ENCODE assay signal across 9 mouse cellular contexts in genomic region chr1:160717742-160718141, GRCm38 (mm10).
DNase-seq lines count a peak whose midpoint lies in the region; ATAC-seq and TF ChIP-seq lines count a peak whose summit lies in the region.
"Had no signal": no experiment of that assay in that cellular context is flagged by ENCODE, and none has a peak within 500 bp of the region (broad histone marks: within the 10 kb centered on the region; RNA-seq: fewer than 3 reads in every experiment).

No protein-coding gene starts in this region.

- no peak for TF ChIP-seq EP300 in heart, adult 2 months (IDR thresholded peaks at IDR 0.05; ENCODE audit: insufficient read depth, low read depth, low read length)

- DNase-seq in heart, adult 2 months, result no peak
- DNase-seq in heart, adult 11 months, result no peak
- DNase-seq in neural tube, embryonic 10.5 days (ENCODE audit: extremely low spot score, low spot score), result no peak
- peak; percentile 13 for DNase-seq in embryo, embryonic 11.5 days (ENCODE audit: low read depth, low spot score)
- DNase-seq in telencephalon, adult 2 months (ENCODE audit: low read depth, low spot score), result peak; percentile 34
- DNase-seq in adrenal gland, postnatal 14 days, result no peak

- H3K36me3 ChIP-seq in heart, adult 2 months (ENCODE audit: control insufficient read depth, insufficient read depth, low read length), result no peaks in the 10 kb centered on the region; the same call in none of the 2 replicates
- no peaks in the 10 kb centered on the region for H3K36me3 ChIP-seq in neural tube, embryonic 15.5 days
- H3K36me3 ChIP-seq: neural tube, embryonic 12.5 days had no signal

- H3K4me2 ChIP-seq in neural tube, embryonic 15.5 days, result no peak overlapping the region
- H3K4me2 ChIP-seq: neural tube, embryonic 12.5 days had no signal

- no peaks in the 10 kb centered on the region; the same call in 1 of the 2 replicates for H3K4me1 ChIP-seq in heart, adult 2 months (ENCODE audit: control insufficient read depth, insufficient read depth, low read length)
- no peaks in the 10 kb centered on the region for H3K4me1 ChIP-seq in neural tube, embryonic 15.5 days
- H3K4me1 ChIP-seq: neural tube, embryonic 12.5 days had no signal

- H3K4me3 ChIP-seq in heart, adult 2 months, result no peak overlapping the region
- H3K4me3 ChIP-seq in neural tube, embryonic 15.5 days (replicated peaks), result no peak overlapping the region
- H3K4me3 ChIP-seq: neural tube, embryonic 12.5 days had no signal

- no peaks in the 10 kb centered on the region for H3K9me3 ChIP-seq in neural tube, embryonic 15.5 days (replicated peaks)
- H3K9me3 ChIP-seq: neural tube, embryonic 12.5 days had no signal

- 0 out of 2 replicates have a peak, but pooled peaks have one; percentile 53 for ATAC-seq in neural tube, embryonic 15.5 days (ENCODE audit: low FRiP score)
- no peak for ATAC-seq in erythroid progenitor cell, adult 5-6 weeks (replicated peaks; ENCODE audit: low FRiP score, poor library complexity, severe bottlenecking)

- 13% methylated on average over 3 of the region's 3 CpGs for WGBS in heart, adult 2 months
- 18% methylated on average over 3 of the region's 3 CpGs for WGBS in neural tube, embryonic 15.5 days

- no peaks in the 10 kb centered on the region for H3K27me3 ChIP-seq in heart, adult 2 months (ENCODE audit: control insufficient read depth, insufficient read depth, low read length)
- no peaks in the 10 kb centered on the region for H3K27me3 ChIP-seq in neural tube, embryonic 15.5 days (replicated peaks)
- H3K27me3 ChIP-seq: neural tube, embryonic 12.5 days had no signal

- H3K27ac ChIP-seq in heart, adult 2 months, result no peak overlapping the region
- H3K27ac ChIP-seq in neural tube, embryonic 15.5 days (replicated peaks), result no peak overlapping the region
- H3K27ac ChIP-seq: neural tube, embryonic 12.5 days had no signal

- intact Hi-C loops in heart, adult 2 months (cut with DNase I), result loop anchor here (1.0 to 5.0 kb wide), 4 partner anchors 70 to 485 kb away; no protein-coding TSS in a partner anchor

- no peak for TF ChIP-seq POLR2A in heart, adult 2 months (IDR thresholded peaks at IDR 0.05; ENCODE audit: insufficient read depth, low read depth, low read length)

- TF ChIP-seq CTCF in heart, adult 2 months (IDR thresholded peaks at IDR 0.05), result peak; percentile 81

- H3K79me2 ChIP-seq in heart, adult 2 months (replicated peaks; ENCODE audit: control insufficient read depth, insufficient read depth, low read length), result no peaks in the 10 kb centered on the region

- no peak overlapping the region for H3K9ac ChIP-seq in heart, adult 2 months (ENCODE audit: low read depth, low read length)
- no peak overlapping the region for H3K9ac ChIP-seq in neural tube, embryonic 15.5 days (replicated peaks)
- H3K9ac ChIP-seq: neural tube, embryonic 12.5 days had no signal

Comparison
In these comparisons a context has a peak if more than half of its experiments do, and no peak if none do; other contexts are left out.
1. DNase-seq: peak in embryo, embryonic 11.5 days (single experiment) and telencephalon, adult 2 months (single experiment); none in heart, adult 2 months (0 of 2), heart, adult 11 months (single experiment), neural tube, embryonic 10.5 days (single experiment) and adrenal gland, postnatal 14 days (single experiment).